Mouse (Mus musculus): ENCODE measurements at regions not wholly inside any gene's neighbourhood (a gene's known extent, or its start where the extent isn't known, plus 50 kb on each side); places are given as distances from the start of the nearest gene placed in this dataset.

GRCm38 (mm10) chr9:61689516-61689915 lies 224.8 kb downstream of the Rplp1 start:
- TF ChIP-seq EP300 (IDR thresholded peaks at IDR 0.05; ENCODE audit: insufficient read depth, low read depth, low read length) (no peak), POLR2A (IDR thresholded peaks at IDR 0.05; ENCODE audit: insufficient read depth, low read length) (no peak)
